Mouse (Mus musculus): ENCODE results near the gene Apex1. TPM values are rescaled to one million over a fixed set of nuclear protein-coding genes. Genes with fewer than 3 reads are reported as not detected.
A peak's percentile ranks its signal among the peaks of the same experiment; 100 is the strongest.
"Not testable (repeated sequence)": the region's sequence is repeated elsewhere in the genome, so short reads cannot be mapped to it uniquely, and the experiment has no call there.

Gene Apex1
- total RNA-seq, 1 experiment from 2014 or later, result 66.1 TPM

- peak; percentile 14 for DNase-seq
Measured at GRCm38 (mm10) chr14:50969558-50970544, 45.1 kb downstream of the Apex1 start.

GRCm38 (mm10) chr14:50970822-50971221 is 46.1 kb downstream of the Apex1 start:
- DNase-seq, result no peak

GRCm38 (mm10) chr14:50973054-50973453 is 48.3 kb downstream of the Apex1 start:
- not testable (repeated sequence) for DNase-seq

GRCm38 (mm10) chr14:50973700-50974099 is 48.9 kb downstream of the Apex1 start:
- no peak for DNase-seq

GRCm38 (mm10) chr14:50975001-50975400 is 50.2 kb downstream of the Apex1 start:
- DNase-seq, result no peak

DNA sequence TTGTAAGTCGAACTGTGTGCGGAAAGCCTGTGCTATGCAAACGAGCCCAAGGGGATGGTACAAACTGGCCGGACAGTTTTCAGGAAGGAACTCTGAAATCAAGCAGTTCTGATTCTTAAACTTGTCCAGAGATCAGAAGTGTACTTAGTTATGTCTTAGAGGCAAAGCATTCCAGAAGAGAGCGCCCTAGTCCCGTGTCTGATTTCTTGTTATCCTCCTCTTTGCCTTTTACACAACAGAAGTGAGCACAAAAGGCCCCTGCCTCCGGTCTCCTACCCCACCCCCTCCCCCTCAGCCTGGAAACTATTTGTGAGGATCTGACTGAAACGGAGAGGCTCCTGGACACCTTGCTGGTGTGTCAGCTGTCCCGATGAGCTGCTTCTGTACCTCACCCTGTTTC is 51.9 kb downstream of the Apex1 start:
- peak; percentile 26 for DNase-seq

Other genes starting within 250 kb of the Apex1 start
- gene Olfr747, start 231.8 kb upstream of the Apex1 start, total RNA-seq (2021), result not detected in 2 replicates
- not detected in 2 replicates for gene Olfr748, start 217.6 kb upstream of the Apex1 start, total RNA-seq (2021)
- gene Olfr749, start 179.9 kb upstream of the Apex1 start, total RNA-seq (2021), result not detected in 2 replicates
- 33.6 and 40.3 TPM in 2 replicates for gene Ttc5, start 139.4 kb upstream of the Apex1 start, total RNA-seq (2021)
- gene Ccnb1ip1, start 117.2 kb upstream of the Apex1 start, total RNA-seq (2021), result not detected in 2 replicates
- 29.2 and 37.8 TPM in 2 replicates for gene Parp2, start 117.1 kb upstream of the Apex1 start, total RNA-seq (2021)
- 20.8 and 23.3 TPM in 2 replicates for gene Tep1, start 54.4 kb upstream of the Apex1 start, total RNA-seq (2021)
- 1.1 and 1.5 TPM in 2 replicates for gene Klhl33, start 27.5 kb upstream of the Apex1 start, total RNA-seq (2021)
- 60.9 TPM in 2 replicates for gene Osgep, start 75 bp upstream of the Apex1 start, total RNA-seq (2021)
- gene Pip4p1, start 5.9 kb downstream of the Apex1 start, total RNA-seq (2021), result 44.3 and 47.2 TPM in 2 replicates
- 55.0 and 61.3 TPM in 2 replicates for gene Pnp, start 6.1 kb downstream of the Apex1 start, total RNA-seq (2021)
- 51.4 and 57.2 TPM in 2 replicates for gene Gm49342, start 19.5 kb downstream of the Apex1 start, total RNA-seq (2021)
- gene Pnp2, start 31.0 kb downstream of the Apex1 start, total RNA-seq (2021), result 2.6 and 3.1 TPM in 2 replicates
- gene Rnase10, start 82.8 kb downstream of the Apex1 start, total RNA-seq (2021), result 0.33 TPM in 1 of 2 replicates, not detected in the other
- gene Rnase9, start 116.9 kb downstream of the Apex1 start, total RNA-seq (2021), result not detected in 2 replicates
- not detected in 2 replicates for gene Rnase11, start 125.2 kb downstream of the Apex1 start, total RNA-seq (2021)
- gene Rnase12, start 132.7 kb downstream of the Apex1 start, total RNA-seq (2021), result not detected in 2 replicates
- not detected in 2 replicates for gene Olfr750, start 149.5 kb downstream of the Apex1 start, total RNA-seq (2021)
- gene Rnase4, start 166.1 kb downstream of the Apex1 start, total RNA-seq (2021), result 56.5 and 131 TPM in 2 replicates
- 6.0 and 37.1 TPM in 2 replicates for gene Ang, start 166.2 kb downstream of the Apex1 start, total RNA-seq (2021)
- not detected in 2 replicates for gene Eddm3b, start 189.5 kb downstream of the Apex1 start, total RNA-seq (2021)
- 1.3 and 4.5 TPM in 2 replicates for gene Rnase6, start 198.9 kb downstream of the Apex1 start, total RNA-seq (2021)
- not detected in 2 replicates for gene Rnase1, start 221.8 kb downstream of the Apex1 start, total RNA-seq (2021)
- not detected in 2 replicates for gene Rnase2b, start 237.3 kb downstream of the Apex1 start, total RNA-seq (2021)